Mouse (Mus musculus) liver, postnatal 0 days (tissue): ENCODE results near the gene Il22ra2. TPM values are rescaled to one million over a fixed set of nuclear protein-coding genes. Genes with fewer than 3 reads are reported as not detected.
A peak's percentile ranks its signal among the peaks of the same experiment; 100 is the strongest.

Experiments used
- ATAC-seq: fragments of 200-750 bp; cut with Nextera tagmentation; 2 replicates; pipeline ENCODE4 v1.8.0; 2017; ENCODE audit warnings: mild to moderate bottlenecking, moderate library complexity
- DNase-seq: peaks from one replicate; pipeline ENCODE4 v3.0.0-alpha.2; 2016
- H3K27ac ChIP-seq: fragments of 300-500 bp; sonication (generic); 2 replicates; pipeline ENCODE4 v1.5.1; 2014; ENCODE audit warnings: antibody characterized with exemption, moderate library complexity, mild to moderate bottlenecking, low read depth
- H3K27me3 ChIP-seq: fragments of 300-500 bp; sonication (generic); 2 replicates; pipeline ENCODE4 v1.6.1; 2014; ENCODE audit warnings: low read length, control low read depth, mixed read lengths; ENCODE audit not compliant: insufficient read depth
- H3K36me3 ChIP-seq: fragments of 300-500 bp; sonication (generic); replicated peaks from 2 replicates; pipeline ENCODE4 v1.6.1; 2014; ENCODE audit warnings: mild to moderate bottlenecking, control low read depth, low read length, moderate library complexity, mixed read lengths; ENCODE audit not compliant: insufficient read depth
- H3K4me1 ChIP-seq: fragments of 300-500 bp; sonication (generic); 2 replicates; pipeline ENCODE4 v1.6.1; 2014; ENCODE audit warnings: antibody characterized with exemption, mild to moderate bottlenecking, control low read depth; ENCODE audit not compliant: insufficient read depth
- H3K4me2 ChIP-seq: fragments of 300-500 bp; sonication (generic); 2 replicates; pipeline ENCODE4 v1.6.1; 2014; ENCODE audit warnings: low read depth, mild to moderate bottlenecking, low read length, moderate library complexity, mixed read lengths
- H3K4me3 ChIP-seq: fragments of 300-500 bp; sonication (generic); 2 replicates; pipeline ENCODE4 v1.5.1; 2014; ENCODE audit warnings: low read depth, low read length
- H3K9ac ChIP-seq: fragments of 300-500 bp; sonication (generic); replicated peaks from 2 replicates; pipeline ENCODE4 v1.6.1; 2014; ENCODE audit warnings: mild to moderate bottlenecking, moderate library complexity
- H3K9me3 ChIP-seq: fragments of 300-500 bp; sonication (generic); 2 replicates; pipeline ENCODE4 v1.6.1; 2016; ENCODE audit warnings: mild to moderate bottlenecking, control low read depth, low read length, mixed read lengths
- CTCF ChIP-seq: sonication (generic); IDR thresholded peaks from 2 replicates; pipeline ENCODE4 v1.5.1; 2016; ENCODE audit warnings: antibody characterized with exemption, low read depth
- EP300 ChIP-seq: IDR thresholded peaks from 2 replicates; pipeline ENCODE4 v1.6.1; 2016; ENCODE audit warnings: antibody characterized with exemption, low read depth, mild to moderate bottlenecking
- WGBS: fragments of 180-500 bp; shearing (Covaris S2); extraction: QIAGEN DNeasy Blood & Tissue Kit; methylation state at CpG from one replicate; pipeline ENCODE4 v1.1.7; 2014; ENCODE audit not compliant: insufficient replicate concordance; 5-methylcytosine and 5-hydroxymethylcytosine counted together
- polyA plus RNA-seq: library from polyadenylated mRNA; unstranded; fragments of >200 nt; fragmentation: Nextera tagmentation; extraction: Ambion mirVana; gene quantifications from 2 replicates; pipeline ENCODE4 v1.2.1, GENCODE M21; 2015

Gene Il22ra2
- polyA plus RNA-seq, 1 experiment from 2014 or later: 0.06 TPM

GRCm38 (mm10) chr10:19582806-19583430 lies 38.9 kb upstream of the Il22ra2 start:
- 0 out of 2 replicates have a peak, but pooled peaks have one; percentile 8 for ATAC-seq
- no peak for DNase-seq
- Histone ChIP-seq H3K27me3 (no peaks in the 10 kb centered on the region), H3K4me2 (no peak overlapping the region), H3K27ac (peak overlapping the region; percentile 66), H3K36me3 (no peaks in the 10 kb centered on the region), H3K9ac (no peak overlapping the region), H3K4me1 (peaks cover 36% of the 10 kb centered on the region), H3K4me3 (no peak overlapping the region), H3K9me3 (no peaks in the 10 kb centered on the region)
- 29% methylated on average over 7 of the region's 7 CpGs for WGBS
- no peak for TF ChIP-seq CTCF
- peak; percentile 56; the same call in 1 of the 2 replicates for TF ChIP-seq EP300

- no peaks in the 10 kb centered on the region for H3K36me3 ChIP-seq
- DNase-seq: peak; percentile 62
- H3K4me2 ChIP-seq: no peak overlapping the region; the same call in 1 of the 2 replicates
Observed at GRCm38 (mm10) chr10:19584064-19584463, 37.7 kb upstream of the Il22ra2 start.

GRCm38 (mm10) chr10:19584846-19585245 lies 37.0 kb upstream of the Il22ra2 start:
- Histone ChIP-seq H3K4me2 (no peak overlapping the region), H3K4me3 (no peak overlapping the region), H3K4me1 (peaks cover 35% of the 10 kb centered on the region), H3K36me3 (no peaks in the 10 kb centered on the region), H3K27me3 (no peaks in the 10 kb centered on the region), H3K27ac (peak overlapping the region; percentile 66), H3K9me3 (no peaks in the 10 kb centered on the region), H3K9ac (no peak overlapping the region)
- WGBS: 49% methylated on average over 1 of the region's 1 CpGs
- ATAC-seq: no peak
- DNase-seq: no peak
- TF ChIP-seq EP300 (peak; percentile 90), CTCF (no peak)

More at GRCm38 (mm10) chr10:19584064-19584463, 37.7 kb upstream of the Il22ra2 start:
- Histone ChIP-seq H3K4me3 (no peak overlapping the region), H3K27ac (peak overlapping the region; percentile 66), H3K27me3 (no peaks in the 10 kb centered on the region), H3K9me3 (no peaks in the 10 kb centered on the region), H3K4me1 (peaks cover 33% of the 10 kb centered on the region), H3K9ac (no peak overlapping the region)
- no peak for TF ChIP-seq CTCF
- peak; percentile 22; the same call in 1 of the 2 replicates for TF ChIP-seq EP300
- ATAC-seq: peak; percentile 58; the same call in 1 of the 2 replicates
- 32% methylated on average over 2 of the region's 2 CpGs for WGBS

GRCm38 (mm10) chr10:19585860-19586259 lies 35.9 kb upstream of the Il22ra2 start:
- no peak overlapping the region for H3K9ac ChIP-seq
- no peak overlapping the region for H3K4me3 ChIP-seq
- H3K9me3 ChIP-seq: no peaks in the 10 kb centered on the region
- H3K27me3 ChIP-seq: no peaks in the 10 kb centered on the region
- 46% methylated on average over 5 of the region's 5 CpGs for WGBS
- ATAC-seq (peak; percentile 54), DNase-seq (no peak)
- H3K27ac ChIP-seq: peak overlapping the region; percentile 26; the same call in 1 of the 2 replicates
- TF ChIP-seq EP300 (peak; percentile 77), CTCF (no peak)
- no peak overlapping the region for H3K4me2 ChIP-seq
- H3K4me1 ChIP-seq: peaks cover 43% of the 10 kb centered on the region
- H3K36me3 ChIP-seq: no peaks in the 10 kb centered on the region

- H3K36me3 ChIP-seq: no peaks in the 10 kb centered on the region
- H3K9me3 ChIP-seq: no peaks in the 10 kb centered on the region
- ATAC-seq (no peak), DNase-seq (no peak)
- TF ChIP-seq EP300 (no peak), CTCF (no peak)
- no peak overlapping the region for H3K9ac ChIP-seq
- no peak overlapping the region for H3K4me3 ChIP-seq
- H3K4me1 ChIP-seq: peaks cover 42% of the 10 kb centered on the region
- H3K4me2 ChIP-seq: no peak overlapping the region
- H3K27me3 ChIP-seq: no peaks in the 10 kb centered on the region
- no peak overlapping the region for H3K27ac ChIP-seq
- WGBS: 68% methylated on average over 3 of the region's 3 CpGs
Observed at GRCm38 (mm10) chr10:19587281-19587680, 34.5 kb upstream of the Il22ra2 start.

GRCm38 (mm10) chr10:19589626-19590025 lies 32.2 kb upstream of the Il22ra2 start:
- DNase-seq: no peak
- Histone ChIP-seq H3K4me1 (peaks cover 33% of the 10 kb centered on the region), H3K4me2 (no peak overlapping the region), H3K27me3 (no peaks in the 10 kb centered on the region), H3K9ac (no peak overlapping the region), H3K36me3 (no peaks in the 10 kb centered on the region), H3K9me3 (no peaks in the 10 kb centered on the region), H3K4me3 (no peak overlapping the region), H3K27ac (no peak overlapping the region)
- WGBS: 65% methylated on average over 12 of the region's 12 CpGs
- ATAC-seq: no peak
- no peak for TF ChIP-seq EP300
- TF ChIP-seq CTCF: no peak
